Mouse (Mus musculus) hindbrain, embryonic 13.5 days (tissue): Measurements from ENCODE around the gene Gjc1. TPM values are rescaled to one million over a fixed set of nuclear protein-coding genes. Genes with fewer than 3 reads are reported as not detected.

ENCODE experiments used
- polyA plus RNA-seq: library from polyadenylated mRNA; unstranded; fragments of >200 nt; fragmentation: Nextera tagmentation; extraction: Ambion mirVana; gene quantifications from 2 replicates; pipeline ENCODE4 v1.2.1, GENCODE M21; 2015

Gene Gjc1
- polyA plus RNA-seq, 1 experiment from 2014 or later: 43.8 TPM

Other genes starting within 250 kb of the Gjc1 start
- 2.8 and 5.3 TPM in 2 replicates for gene Gm11627, start 240.2 kb downstream of the Gjc1 start, polyA plus RNA-seq
- gene Fzd2, start 215.3 kb downstream of the Gjc1 start, polyA plus RNA-seq: 10.5 and 11.8 TPM in 2 replicates
- gene Meioc, start 156.0 kb downstream of the Gjc1 start, polyA plus RNA-seq: 0.04 and 0.18 TPM in 2 replicates
- gene Ccdc43, start 121.9 kb downstream of the Gjc1 start, polyA plus RNA-seq: 38.4 and 39.4 TPM in 2 replicates
- 27.6 and 35.7 TPM in 2 replicates for gene Adam11, start 58.3 kb downstream of the Gjc1 start, polyA plus RNA-seq
- 2.4 and 4.2 TPM in 2 replicates for gene Higd1b, start 16.1 kb upstream of the Gjc1 start, polyA plus RNA-seq
- gene Eftud2, start 61.3 kb upstream of the Gjc1 start, polyA plus RNA-seq: 149 and 151 TPM in 2 replicates
- gene Ccdc103, start 61.5 kb upstream of the Gjc1 start, polyA plus RNA-seq: 2.0 TPM in 2 replicates
- not detected in 2 replicates for gene Fam187a, start 65.5 kb upstream of the Gjc1 start, polyA plus RNA-seq
- gene Gfap, start 81.2 kb upstream of the Gjc1 start, polyA plus RNA-seq: 0.12 and 0.18 TPM in 2 replicates
- gene Kif18b, start 105.4 kb upstream of the Gjc1 start, polyA plus RNA-seq: 2.4 and 2.6 TPM in 2 replicates
- gene C1ql1, start 127.0 kb upstream of the Gjc1 start, polyA plus RNA-seq: 5.2 and 5.7 TPM in 2 replicates
- gene Nmt1, start 208.5 kb upstream of the Gjc1 start, polyA plus RNA-seq: 37.8 and 44.5 TPM in 2 replicates
- gene Dcakd, start 208.6 kb upstream of the Gjc1 start, polyA plus RNA-seq: 164 and 165 TPM in 2 replicates